Mouse (Mus musculus) MEL-GATA-1-ER (cell line): ENCODE results near the gene C2cd4a.

Experiments
- DNase-seq: peaks from one replicate; pipeline ENCODE4 v3.0.0-alpha.2; 2012; ENCODE audit warnings: low read depth; ENCODE audit errors: extremely low read depth

Gene C2cd4a

GRCm38 (mm10) chr9:67792405-67792804, 39.7 kb downstream of the C2cd4a start:
- DNase-seq = no peak

DNA sequence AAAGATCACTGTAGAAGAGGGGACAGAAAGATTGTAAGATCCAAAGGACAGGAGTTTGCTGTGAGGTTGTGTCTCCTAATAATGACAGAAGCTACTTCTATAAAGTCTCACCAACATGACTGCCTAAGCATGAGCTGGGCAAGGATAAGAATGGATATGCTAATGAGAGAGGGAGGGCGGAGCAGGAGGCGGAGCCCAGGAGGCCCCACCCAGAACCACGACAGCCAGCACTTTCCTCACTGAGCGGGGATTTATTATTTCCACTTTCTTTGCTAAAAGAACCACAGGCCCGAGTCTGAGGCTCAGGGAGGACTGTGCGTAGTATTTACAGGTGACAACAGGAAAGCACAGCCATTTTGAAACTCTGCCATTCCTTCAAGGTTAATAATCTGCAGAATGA, 44.5 kb downstream of the C2cd4a start:
- no peak for DNase-seq

DNA sequence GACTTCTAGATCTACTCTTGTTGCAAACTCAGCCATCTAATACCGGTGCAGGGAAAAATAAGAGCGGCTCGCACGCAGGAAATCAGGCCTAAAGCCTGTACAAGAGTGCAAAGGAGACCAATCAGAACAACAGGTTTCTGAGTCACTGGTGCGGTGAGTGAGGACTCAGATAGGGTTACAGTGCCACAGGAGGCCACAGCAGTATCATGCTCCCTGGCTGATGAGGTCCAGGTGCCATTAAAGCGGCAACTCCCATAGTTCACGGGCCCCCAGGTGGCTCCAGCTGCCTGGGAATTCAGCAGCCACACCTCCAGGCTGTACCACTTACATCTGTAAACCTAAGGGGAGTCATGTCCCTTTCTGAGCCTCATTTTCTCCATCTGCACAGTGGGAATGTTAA, 45.8 kb downstream of the C2cd4a start:
- no peak for DNase-seq

- no peak for DNase-seq
These were observed 48.2 kb downstream of the C2cd4a start for GRCm38 (mm10) chr9:67783925-67784324.

DNA sequence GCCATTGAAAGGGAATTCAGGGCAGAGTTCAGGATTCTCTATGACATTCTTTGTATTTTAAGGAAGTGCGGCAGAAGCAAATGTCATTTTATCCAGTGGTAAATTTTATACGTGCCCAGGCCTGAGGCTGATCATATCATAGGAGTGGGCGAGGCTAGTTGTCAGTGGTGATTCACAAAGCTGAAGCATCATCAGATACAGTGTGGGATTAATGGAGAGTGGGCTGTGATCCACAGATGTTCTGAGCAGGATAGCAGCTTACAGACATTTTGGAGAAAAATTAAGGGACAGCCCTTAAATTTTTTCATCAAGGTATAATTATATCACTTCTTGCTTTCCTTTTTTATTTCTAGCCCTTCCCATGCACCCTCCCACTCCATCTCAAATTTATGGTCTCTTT, 48.7 kb downstream of the C2cd4a start:
- no peak for DNase-seq

DNA sequence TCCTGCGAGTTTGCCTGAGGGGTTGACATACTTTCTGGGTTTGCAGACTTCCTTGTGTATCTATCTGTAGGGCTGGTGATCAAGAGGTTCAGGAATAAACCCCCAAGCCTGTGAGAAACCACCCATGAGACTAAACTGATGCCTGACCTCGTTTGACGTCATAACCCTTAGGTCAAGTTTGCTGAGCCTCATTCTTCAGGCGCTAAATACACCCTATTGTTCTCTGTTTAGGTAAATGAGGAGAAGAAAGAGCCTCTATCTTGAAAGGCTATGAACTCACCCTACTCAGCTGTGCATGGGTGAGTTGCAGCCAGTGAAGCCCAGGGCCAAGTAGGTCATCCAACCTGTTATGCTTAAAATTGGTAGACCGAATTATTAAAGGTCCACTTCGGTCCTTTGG, 49.3 kb downstream of the C2cd4a start:
- DNase-seq = no peak
